19 mouse cellular contexts compared by ENCODE assay signal in the genomic region with DNA sequence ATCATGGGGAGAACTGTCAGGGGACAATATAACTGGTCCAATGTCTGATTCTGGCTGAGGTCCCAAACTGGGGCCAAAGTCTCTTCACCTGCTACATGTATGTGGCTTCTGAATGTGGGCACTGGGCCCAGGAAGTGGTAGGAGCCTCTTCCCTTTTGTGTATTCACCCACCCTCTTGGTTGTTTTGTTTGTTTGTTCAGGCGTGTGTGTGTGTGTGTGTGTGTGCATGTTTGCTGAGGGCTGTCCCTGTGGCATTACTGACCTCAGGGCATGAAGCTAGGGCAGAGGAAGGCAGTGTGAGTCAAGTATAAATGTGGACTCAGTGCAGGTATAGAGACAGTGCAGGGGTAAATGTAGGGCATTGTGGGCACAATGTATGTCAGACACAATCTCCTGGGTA.
"Had no signal": no experiment of that assay in that cellular context is flagged by ENCODE, and none has a peak within 500 bp of the region (broad histone marks: within the 10 kb centered on the region; RNA-seq: fewer than 3 reads in every experiment).

No protein-coding gene starts in this region.

- H3K36me3 ChIP-seq: midbrain, embryonic 10.5 days; midbrain, embryonic 12.5 days; neural tube, embryonic 13.5 days; neural tube, embryonic 15.5 days had no signal

- H3K4me3 ChIP-seq: midbrain, embryonic 10.5 days; midbrain, embryonic 12.5 days; myocyte; neural tube, embryonic 13.5 days; neural tube, embryonic 15.5 days had no signal

- H3K4me1 ChIP-seq: midbrain, embryonic 10.5 days; midbrain, embryonic 12.5 days; neural tube, embryonic 13.5 days; neural tube, embryonic 15.5 days had no signal

- H3K27me3 ChIP-seq: midbrain, embryonic 12.5 days; neural tube, embryonic 13.5 days; neural tube, embryonic 15.5 days had no signal

- ATAC-seq: midbrain, embryonic 16.5 days had no signal

- DNase-seq: lung, adult 18-20 months; lung, embryonic 14.5 days; lung, postnatal 10 days; lung, postnatal 4 days; midbrain, embryonic 14.5 days; retina, postnatal 1 day; right cerebral cortex, adult 18-20 months; right cerebral cortex, postnatal 25 days; right cerebral cortex, postnatal 4 days; spleen, adult 18-20 months; thymus, adult 2 months; thymus, postnatal 25 days; thymus, postnatal 4 days had no signal

- H3K9ac ChIP-seq: lung, embryonic 14.5 days; midbrain, embryonic 12.5 days; neural tube, embryonic 13.5 days; neural tube, embryonic 15.5 days had no signal

- H3K9me3 ChIP-seq: midbrain, embryonic 10.5 days; midbrain, embryonic 12.5 days; neural tube, embryonic 13.5 days; neural tube, embryonic 15.5 days had no signal

- H3K27ac ChIP-seq: midbrain, embryonic 10.5 days; midbrain, embryonic 12.5 days; neural tube, embryonic 13.5 days; neural tube, embryonic 15.5 days had no signal

- H3K4me2 ChIP-seq: lung, embryonic 14.5 days; midbrain, embryonic 12.5 days; neural tube, embryonic 13.5 days; neural tube, embryonic 15.5 days had no signal
